Mouse (Mus musculus) liver, embryonic 14.5 days (tissue): ENCODE measurements around the gene D1Pas1. TPM values are rescaled to one million over a fixed set of nuclear protein-coding genes. Genes with fewer than 3 reads are reported as not detected.

Experiments used
- ATAC-seq: fragments of 200-750 bp; cut with Nextera tagmentation; 2 replicates; pipeline ENCODE4 v1.8.0; 2017; ENCODE audit warnings: moderate number of reproducible peaks, mild to moderate bottlenecking, moderate library complexity; ENCODE audit not compliant: insufficient read depth
- DNase-seq, 3 experiments: peaks; one replicate each; pipeline ENCODE4 v3.0.0-alpha.2; 2012 to 2013; ENCODE audit warnings: low read depth in 3 of 3, low spot score in 3 of 3
- H3K27ac ChIP-seq: fragments of 300-500 bp; sonication (generic); 2 replicates; pipeline ENCODE4 v1.5.1; 2014; ENCODE audit warnings: moderate library complexity, mild to moderate bottlenecking, control low read depth, inconsistent platforms
- H3K27me3 ChIP-seq: fragments of 300-500 bp; sonication (generic); 2 replicates; pipeline ENCODE4 v1.6.1; 2014; ENCODE audit warnings: mild to moderate bottlenecking, low read length, moderate library complexity; ENCODE audit not compliant: control insufficient read depth, insufficient read depth
- H3K36me3 ChIP-seq: fragments of 300-500 bp; sonication (generic); replicated peaks from 2 replicates; pipeline ENCODE4 v1.6.1; 2014; ENCODE audit warnings: low read depth; ENCODE audit not compliant: control insufficient read depth, insufficient read depth
- H3K4me1 ChIP-seq, 2 experiments: fragments of 200-500 bp in 1 of 2; fragments of 300-500 bp in 1 of 2; sonication (generic) in 1 of 2; replicated peaks; 2 replicates each; pipeline ENCODE4 v1.6.1; 2012 to 2014; ENCODE audit warnings: antibody characterized with exemption in 1 of 2, inconsistent platforms in 1 of 2, low read length in 1 of 2; ENCODE audit not compliant: control insufficient read depth in 2 of 2, insufficient read depth in 2 of 2
- H3K4me2 ChIP-seq: fragments of 300-500 bp; sonication (generic); 2 replicates; pipeline ENCODE4 v1.6.1; 2014; ENCODE audit warnings: low read depth, mild to moderate bottlenecking, control low read depth, moderate library complexity
- H3K4me3 ChIP-seq, 2 experiments: fragments of 200-500 bp in 1 of 2; fragments of 300-500 bp in 1 of 2; sonication (generic) in 1 of 2; 2 replicates each; pipeline ENCODE4 v1.5.1; 2012 to 2014; ENCODE audit warnings: low read depth in 2 of 2, low read length in 2 of 2, mild to moderate bottlenecking in 2 of 2, control low read depth in 1 of 2, inconsistent platforms in 1 of 2, moderate library complexity in 1 of 2; ENCODE audit not compliant: insufficient read depth in 1 of 2
- H3K9ac ChIP-seq: fragments of 300-500 bp; sonication (generic); replicated peaks from 2 replicates; pipeline ENCODE4 v1.6.1; 2014; ENCODE audit warnings: mild to moderate bottlenecking, control low read depth, moderate library complexity
- H3K9me3 ChIP-seq: fragments of 300-500 bp; sonication (generic); 2 replicates; pipeline ENCODE4 v1.6.1; 2016; ENCODE audit warnings: low read length, mixed read lengths; ENCODE audit not compliant: control insufficient read depth
- CTCF ChIP-seq: IDR thresholded peaks from 2 replicates; pipeline ENCODE4 v1.5.1; 2016; ENCODE audit warnings: antibody characterized with exemption, low read depth, control low read depth
- EP300 ChIP-seq: IDR thresholded peaks from 2 replicates; pipeline ENCODE4 v1.6.1; 2016; ENCODE audit warnings: antibody characterized with exemption, low read depth
- WGBS: fragments of 180-500 bp; shearing (Covaris S2); extraction: QIAGEN DNeasy Blood & Tissue Kit; methylation state at CpG from one replicate; pipeline ENCODE4 v1.1.7; 2014; ENCODE audit not compliant: insufficient replicate concordance; 5-methylcytosine and 5-hydroxymethylcytosine counted together
- polyA plus RNA-seq, 2 experiments: library from polyadenylated mRNA; depleted of rRNA in 1 of 2; stranded (reverse) in 1 of 2; unstranded in 1 of 2; fragments of >200 nt; fragmentation: Nextera tagmentation in 1 of 2; extraction: Ambion mirVana in 1 of 2; gene quantifications; 2 replicates each; pipeline versions ENCODE4 v1.2.1 to v1.2.3; 2012 to 2014

Gene D1Pas1
- polyA plus RNA-seq, 2 experiments = not detected

- TF ChIP-seq CTCF (no peak), EP300 (no peak)
- H3K27me3 ChIP-seq = no peaks in the 10 kb centered on the region
- no peaks in the 10 kb centered on the region; the same call in 1 of the 2 replicates for H3K9me3 ChIP-seq
- H3K36me3 ChIP-seq = no peaks in the 10 kb centered on the region
- no peak for ATAC-seq
- H3K27ac ChIP-seq = no peak overlapping the region
- H3K4me2 ChIP-seq = no peak overlapping the region
- H3K4me3 ChIP-seq = no peak overlapping the region
- H3K4me1 ChIP-seq = no peaks in the 10 kb centered on the region
- no peak for DNase-seq
- 69% methylated on average over 9 of the region's 9 CpGs for WGBS
- H3K9ac ChIP-seq = no peak overlapping the region
Observed at GRCm38 (mm10) chr1:186986086-186986485, 18.9 kb downstream of the D1Pas1 start.

GRCm38 (mm10) chr1:186986506-186986905 is 19.3 kb downstream of the D1Pas1 start:
- Histone ChIP-seq H3K4me1 (no peaks in the 10 kb centered on the region), H3K9ac (no peak overlapping the region), H3K27ac (no peak overlapping the region), H3K9me3 (no peaks in the 10 kb centered on the region; the same call in 1 of the 2 replicates), H3K36me3 (no peaks in the 10 kb centered on the region), H3K4me2 (no peak overlapping the region), H3K27me3 (no peaks in the 10 kb centered on the region), H3K4me3 (no peak overlapping the region)
- DNase-seq (no peak), ATAC-seq (no peak)
- 67% methylated on average over 8 of the region's 8 CpGs for WGBS
- TF ChIP-seq EP300 (no peak), CTCF (no peak)

GRCm38 (mm10) chr1:186988281-186988682 is 21.1 kb downstream of the D1Pas1 start:
- no peaks in the 10 kb centered on the region for H3K4me1 ChIP-seq
- no peak overlapping the region for H3K27ac ChIP-seq
- H3K36me3 ChIP-seq = no peaks in the 10 kb centered on the region
- H3K9ac ChIP-seq = no peak overlapping the region
- DNase-seq = no peak
- ATAC-seq = no peak
- no peaks in the 10 kb centered on the region for H3K27me3 ChIP-seq
- no peaks in the 10 kb centered on the region; the same call in 1 of the 2 replicates for H3K9me3 ChIP-seq
- no peak overlapping the region for H3K4me2 ChIP-seq
- WGBS = 69% methylated on average over 9 of the region's 9 CpGs
- TF ChIP-seq EP300 (no peak), CTCF (no peak)
- H3K4me3 ChIP-seq = no peak overlapping the region

- no peak for TF ChIP-seq CTCF
- no peak for TF ChIP-seq EP300
- H3K27ac ChIP-seq = no peak overlapping the region
- H3K4me1 ChIP-seq = no peaks in the 10 kb centered on the region
- H3K36me3 ChIP-seq = no peaks in the 10 kb centered on the region
- ATAC-seq = no peak
- no peaks in the 10 kb centered on the region for H3K27me3 ChIP-seq
- H3K9me3 ChIP-seq = no peaks in the 10 kb centered on the region; the same call in 1 of the 2 replicates
- 62% methylated on average over 4 of the region's 4 CpGs for WGBS
- no peak overlapping the region for H3K4me2 ChIP-seq
- no peak overlapping the region for H3K4me3 ChIP-seq
- H3K9ac ChIP-seq = no peak overlapping the region
- no peak for DNase-seq
Observed at GRCm38 (mm10) chr1:186988822-186989221, 21.6 kb downstream of the D1Pas1 start.

GRCm38 (mm10) chr1:186991473-186991872 is 24.3 kb downstream of the D1Pas1 start:
- Histone ChIP-seq H3K27me3 (no peaks in the 10 kb centered on the region), H3K27ac (no peak overlapping the region), H3K36me3 (no peaks in the 10 kb centered on the region), H3K4me1 (no peaks in the 10 kb centered on the region), H3K4me2 (no peak overlapping the region), H3K4me3 (no peak overlapping the region), H3K9me3 (no peaks in the 10 kb centered on the region; the same call in 1 of the 2 replicates), H3K9ac (no peak overlapping the region)
- TF ChIP-seq EP300 (no peak), CTCF (no peak)
- ATAC-seq (no peak), DNase-seq (no peak)
- 61% methylated on average over 6 of the region's 6 CpGs for WGBS
